Mouse (Mus musculus) megakaryocyte, embryonic 14.5 days (primary cell): ENCODE measurements around the gene D330045A20Rik. TPM values are rescaled to one million over a fixed set of nuclear protein-coding genes. Genes with fewer than 3 reads are reported as not detected.

Experiments
- H3K27me3 ChIP-seq: replicated peaks from 2 replicates; pipeline ENCODE3; 2012; ENCODE audit warnings: inconsistent platforms
- H3K36me3 ChIP-seq: replicated peaks from 2 replicates; pipeline ENCODE3; 2012; ENCODE audit warnings: low read length, inconsistent platforms, mixed read lengths
- H3K4me1 ChIP-seq: 2 replicates; pipeline ENCODE4 v1.6.1; 2012; ENCODE audit warnings: inconsistent platforms
- H3K4me3 ChIP-seq: replicated peaks from 2 replicates; pipeline ENCODE3; 2012; ENCODE audit warnings: moderate library complexity, mild to moderate bottlenecking, inconsistent platforms
- H3K9me3 ChIP-seq: 2 replicates; pipeline ENCODE4 v1.6.1; 2012; ENCODE audit warnings: inconsistent platforms
- FLI1 ChIP-seq: IDR thresholded peaks from 2 replicates; pipeline ENCODE4 v1.6.1; 2012; ENCODE audit warnings: low read length, inconsistent platforms, mixed read lengths
- GATA1 ChIP-seq: IDR thresholded peaks from 3 replicates; pipeline ENCODE4 v1.6.1; 2012; ENCODE audit warnings: mixed read lengths, low read length, inconsistent platforms, borderline replicate concordance
- polyA plus RNA-seq: library from polyadenylated mRNA; stranded (reverse); fragments of >175 nt; gene quantifications from 2 replicates; pipeline ENCODE4 v1.2.3, GENCODE M21; 2012; ENCODE audit warnings: low replicate concordance; ENCODE audit not compliant: insufficient read depth

D330045A20Rik gene
- polyA plus RNA-seq, 1 experiment = not detected

DNA sequence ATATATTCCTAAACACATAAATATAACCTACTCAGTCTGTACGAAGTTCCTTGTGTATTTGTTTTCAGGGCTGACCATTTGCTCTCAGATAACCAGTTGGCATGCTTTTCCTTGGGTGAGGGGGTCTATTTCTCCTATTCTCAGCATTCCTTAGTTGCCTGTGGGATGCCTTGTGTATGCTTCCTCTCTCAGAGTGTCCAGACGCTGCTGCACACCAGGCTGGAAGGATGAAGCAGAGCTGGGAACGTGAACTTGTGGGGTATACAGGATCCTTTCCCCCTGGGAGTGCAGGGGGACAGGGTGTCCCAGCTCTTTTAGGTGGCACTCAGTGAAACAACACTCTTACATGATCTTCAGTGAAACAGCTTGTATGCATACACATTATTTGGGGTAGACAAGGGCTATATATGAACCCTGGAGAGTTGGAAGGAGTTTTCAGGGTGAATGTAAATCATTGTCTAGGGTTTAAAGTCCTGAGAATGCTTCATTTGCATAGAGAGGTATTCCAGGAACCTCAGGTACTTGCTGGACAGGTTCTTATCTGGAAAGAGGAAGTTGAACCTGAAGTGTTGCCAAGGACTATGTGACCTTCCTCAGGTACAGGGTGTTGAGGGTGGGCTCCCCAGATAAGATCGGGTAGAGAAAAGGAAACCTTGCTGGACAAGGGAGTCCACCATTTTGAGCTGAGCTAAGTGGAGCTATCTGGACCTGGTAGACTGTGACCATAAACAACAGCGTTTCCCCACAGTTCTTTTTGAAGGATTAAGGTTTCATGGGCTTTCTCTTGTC lies 44.3 kb downstream of the D330045A20Rik start:
- no peaks in the 10 kb centered on the region for H3K36me3 ChIP-seq
- TF ChIP-seq FLI1 (no peak), GATA1 (no peak)
- peaks cover 4% of the 10 kb centered on the region; the same call in 1 of the 2 replicates for H3K9me3 ChIP-seq
- H3K27me3 ChIP-seq = peaks cover 2% of the 10 kb centered on the region
- H3K4me3 ChIP-seq = no peak overlapping the region
- peaks cover under 1% of the 10 kb centered on the region; the same call in 1 of the 2 replicates for H3K4me1 ChIP-seq

DNA sequence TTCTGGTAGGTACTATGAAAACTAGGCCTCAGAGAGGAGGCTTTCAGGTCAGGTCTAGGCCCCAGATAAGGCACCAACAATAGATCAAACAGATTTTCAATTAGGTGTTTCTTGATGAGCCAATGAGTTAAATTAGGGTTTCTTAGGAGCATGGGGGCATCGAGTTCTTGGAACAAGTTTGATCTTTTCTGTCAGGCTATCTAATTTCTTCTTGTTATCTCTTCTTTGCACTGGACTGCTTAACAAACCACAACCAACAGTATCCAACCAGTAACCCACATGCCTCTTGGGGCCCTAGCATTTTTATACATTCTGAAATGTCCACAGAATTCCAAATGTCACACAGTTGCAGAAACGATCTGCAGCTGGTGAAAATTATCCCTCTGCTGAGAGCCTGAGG lies 45.6 kb downstream of the D330045A20Rik start:
- Histone ChIP-seq H3K9me3 (peaks cover 7% of the 10 kb centered on the region; the same call in 1 of the 2 replicates), H3K4me1 (peaks cover 3% of the 10 kb centered on the region; the same call in 1 of the 2 replicates), H3K36me3 (no peaks in the 10 kb centered on the region), H3K4me3 (no peak overlapping the region), H3K27me3 (peaks cover 2% of the 10 kb centered on the region)
- TF ChIP-seq GATA1 = no peak
- no peak for TF ChIP-seq FLI1

DNA sequence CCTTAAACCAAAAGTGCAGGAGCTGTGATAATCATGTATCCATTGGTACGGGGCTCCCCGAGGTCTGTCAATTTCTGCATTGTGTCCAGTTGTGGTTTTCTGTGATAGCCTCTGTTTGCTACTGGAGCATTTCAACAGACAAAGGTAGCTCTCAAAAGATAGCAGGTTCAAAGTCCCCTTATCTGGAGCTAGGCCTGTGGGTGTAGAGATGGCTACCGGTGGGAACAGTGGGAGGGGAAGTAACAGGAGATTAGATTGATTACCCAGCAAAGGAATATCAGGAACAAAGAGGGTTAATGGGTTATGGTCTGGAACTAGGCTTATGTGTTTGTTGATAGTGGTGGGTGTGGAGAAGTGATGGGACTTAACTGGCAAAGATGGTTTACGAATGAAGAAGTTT lies 46.8 kb downstream of the D330045A20Rik start:
- TF ChIP-seq GATA1 (no peak), FLI1 (no peak)
- Histone ChIP-seq H3K36me3 (no peaks in the 10 kb centered on the region), H3K9me3 (peaks cover 7% of the 10 kb centered on the region; the same call in 1 of the 2 replicates), H3K4me1 (peaks cover 3% of the 10 kb centered on the region; the same call in 1 of the 2 replicates), H3K4me3 (no peak overlapping the region), H3K27me3 (peaks cover 2% of the 10 kb centered on the region)

DNA sequence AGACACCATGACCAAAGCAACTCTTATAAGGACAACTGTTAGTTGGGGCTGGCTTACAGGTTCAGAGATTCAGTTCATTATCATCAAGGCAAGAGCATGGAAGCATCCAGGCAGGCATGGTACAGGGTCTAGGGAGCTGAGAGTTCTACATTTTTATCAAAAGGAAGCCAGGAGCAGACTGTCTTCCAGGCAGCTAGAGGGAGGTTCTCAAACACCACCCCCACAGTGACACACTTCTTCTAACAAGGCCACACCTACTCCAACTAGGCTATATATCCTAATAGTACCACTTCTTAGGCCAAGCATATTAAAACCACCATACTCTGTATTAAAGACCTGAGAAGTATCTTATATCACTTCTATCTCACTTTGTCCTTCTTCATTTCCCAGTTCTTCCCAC lies 49.5 kb downstream of the D330045A20Rik start:
- peaks cover 3% of the 10 kb centered on the region; the same call in 1 of the 2 replicates for H3K4me1 ChIP-seq
- no peaks in the 10 kb centered on the region for H3K27me3 ChIP-seq
- H3K9me3 ChIP-seq = peaks cover 7% of the 10 kb centered on the region; the same call in 1 of the 2 replicates
- no peak overlapping the region for H3K4me3 ChIP-seq
- TF ChIP-seq FLI1 = no peak
- no peak for TF ChIP-seq GATA1
- no peaks in the 10 kb centered on the region for H3K36me3 ChIP-seq

DNA sequence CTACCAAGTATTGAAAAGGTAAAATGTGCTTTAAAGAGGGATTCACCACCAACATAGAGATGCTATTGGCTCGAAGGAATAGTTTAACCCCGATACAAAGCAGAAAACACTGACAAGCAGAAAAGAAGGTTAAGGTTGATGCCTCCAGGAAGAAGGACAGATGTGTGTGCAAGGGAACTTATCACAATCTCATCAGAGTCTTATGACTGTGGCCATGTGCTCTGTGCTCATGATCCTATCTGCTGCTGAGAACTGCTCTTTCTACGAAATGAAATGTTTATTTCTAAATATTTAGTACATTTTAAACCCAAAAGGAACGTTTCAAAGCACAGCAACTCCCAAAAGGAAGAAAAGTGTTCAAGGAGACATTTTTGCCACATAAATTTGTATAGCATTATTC lies 52.1 kb downstream of the D330045A20Rik start:
- Histone ChIP-seq H3K36me3 (no peaks in the 10 kb centered on the region), H3K27me3 (no peaks in the 10 kb centered on the region), H3K4me1 (peaks cover 3% of the 10 kb centered on the region; the same call in 1 of the 2 replicates), H3K4me3 (no peak overlapping the region), H3K9me3 (peaks cover 7% of the 10 kb centered on the region; the same call in 1 of the 2 replicates)
- TF ChIP-seq GATA1 = no peak
- no peak for TF ChIP-seq FLI1

DNA sequence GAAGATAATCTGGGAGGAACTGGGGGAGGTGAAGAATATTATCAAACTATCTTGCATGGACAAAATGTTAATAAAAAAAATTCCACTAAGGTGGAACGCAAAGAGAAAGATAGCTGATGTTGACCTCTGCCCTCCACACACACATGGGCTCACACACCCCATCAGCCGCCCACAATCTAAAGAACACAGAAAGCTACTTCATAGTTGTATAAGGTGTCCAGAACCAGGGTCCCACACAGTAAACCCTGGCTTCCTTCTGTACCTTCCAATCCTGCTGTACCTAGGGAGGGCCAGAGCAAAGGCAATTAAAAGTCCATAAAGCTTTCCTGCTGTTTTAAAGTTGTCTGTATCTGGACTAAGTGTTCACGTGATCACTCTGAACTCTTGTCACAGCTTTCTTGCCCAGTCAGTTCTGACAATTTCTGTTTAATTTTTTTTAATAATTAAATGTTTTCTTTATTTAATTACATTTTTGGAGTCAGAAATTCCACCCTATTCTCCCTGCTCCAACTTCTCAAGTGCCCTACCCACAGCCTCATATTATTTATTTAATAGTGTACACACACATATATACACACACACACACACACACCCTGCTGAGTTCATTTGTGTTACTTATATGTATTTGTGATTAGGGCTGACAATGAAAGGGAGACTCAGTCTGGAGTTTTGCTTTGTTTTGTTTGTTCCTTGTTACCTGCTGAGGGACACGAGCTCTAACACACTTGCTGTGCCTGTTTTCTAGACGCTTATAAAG lies 57.7 kb downstream of the D330045A20Rik start:
- no peaks in the 10 kb centered on the region for H3K36me3 ChIP-seq
- TF ChIP-seq GATA1 (no peak), FLI1 (no peak)
- H3K4me3 ChIP-seq = no peak overlapping the region
- no peaks in the 10 kb centered on the region for H3K27me3 ChIP-seq
- no peaks in the 10 kb centered on the region for H3K9me3 ChIP-seq
- H3K4me1 ChIP-seq = no peaks in the 10 kb centered on the region

DNA sequence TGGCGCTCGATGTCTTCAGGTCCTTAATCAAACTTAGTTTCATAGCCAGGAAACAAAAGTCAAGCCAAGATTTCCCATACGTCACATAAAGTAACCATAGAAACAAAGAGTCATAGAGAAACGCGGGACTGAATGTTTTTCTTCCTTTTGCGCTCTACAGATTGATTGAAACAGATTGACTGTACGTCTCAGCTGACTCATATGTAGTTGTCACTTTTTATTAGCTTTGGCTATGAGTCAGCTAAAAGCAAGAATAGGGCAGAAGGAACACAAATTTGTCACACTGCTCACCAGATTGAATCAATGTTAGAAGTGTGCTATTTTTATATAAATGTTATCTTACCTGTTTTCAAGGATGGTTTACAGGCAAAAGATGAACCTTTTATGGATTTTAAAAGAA lies 63.6 kb downstream of the D330045A20Rik start:
- Histone ChIP-seq H3K4me3 (no peak overlapping the region), H3K9me3 (no peaks in the 10 kb centered on the region), H3K36me3 (no peaks in the 10 kb centered on the region), H3K27me3 (no peaks in the 10 kb centered on the region), H3K4me1 (no peaks in the 10 kb centered on the region)
- TF ChIP-seq FLI1 = no peak
- no peak for TF ChIP-seq GATA1

DNA sequence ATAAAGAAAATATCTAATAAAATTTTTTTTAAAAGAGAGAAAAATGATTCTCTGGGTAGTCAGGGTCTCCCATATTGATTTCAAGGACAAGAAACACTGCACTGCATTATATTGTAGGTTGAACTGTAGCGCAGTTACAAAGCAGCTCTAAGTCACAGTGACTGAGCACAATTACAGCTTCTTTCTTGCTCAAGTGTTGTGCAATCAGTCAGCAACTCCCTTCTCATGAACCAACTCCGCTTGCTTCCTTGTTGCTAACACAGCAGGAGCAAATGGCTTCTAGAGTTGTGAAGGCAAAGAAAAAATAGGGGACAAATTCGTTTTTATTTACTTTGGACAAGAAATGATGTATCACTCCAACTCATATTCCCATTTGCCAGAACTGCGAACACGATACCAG lies 70.3 kb downstream of the D330045A20Rik start:
- Histone ChIP-seq H3K4me1 (no peaks in the 10 kb centered on the region), H3K27me3 (no peaks in the 10 kb centered on the region), H3K36me3 (no peaks in the 10 kb centered on the region), H3K9me3 (no peaks in the 10 kb centered on the region), H3K4me3 (no peak overlapping the region)
- TF ChIP-seq FLI1 = no peak
- TF ChIP-seq GATA1 = no peak

DNA sequence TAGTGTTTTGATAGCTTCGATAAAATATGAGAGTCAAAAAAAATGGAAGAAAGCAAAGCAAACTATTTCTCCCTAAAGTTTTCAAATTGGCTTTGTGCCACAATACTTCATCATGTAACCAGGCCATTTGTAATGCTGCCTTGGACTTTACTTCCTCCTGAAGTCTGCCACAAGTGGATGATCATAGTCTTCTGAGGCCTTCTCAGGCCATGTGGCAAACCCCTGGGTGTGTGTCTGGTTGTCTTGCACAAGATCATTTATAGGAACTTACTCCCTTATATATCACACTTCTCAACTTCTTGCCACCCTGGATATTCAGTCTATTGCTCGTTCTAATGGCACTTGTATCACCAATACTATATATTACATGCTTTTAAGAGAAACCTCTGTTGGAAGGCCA lies 71.9 kb downstream of the D330045A20Rik start:
- TF ChIP-seq GATA1 (no peak), FLI1 (no peak)
- H3K36me3 ChIP-seq = no peaks in the 10 kb centered on the region
- no peaks in the 10 kb centered on the region for H3K27me3 ChIP-seq
- no peaks in the 10 kb centered on the region for H3K4me1 ChIP-seq
- no peak overlapping the region for H3K4me3 ChIP-seq
- H3K9me3 ChIP-seq = no peaks in the 10 kb centered on the region
